Mouse (Mus musculus): Measurements from ENCODE around the gene Nlgn2. TPM values are rescaled to one million over a fixed set of nuclear protein-coding genes. Genes with fewer than 3 reads are reported as not detected.
"Not testable (repeated sequence)": the region's sequence is repeated elsewhere in the genome, so short reads cannot be mapped to it uniquely, and the experiment has no call there.

Nlgn2 gene
- polyA plus RNA-seq, 1 experiment from 2014 or later, result 3.4 TPM

- no peak overlapping the region for H3K27ac ChIP-seq (ENCODE audit: low read depth, low read length)
- ATAC-seq (replicated peaks; ENCODE audit: low FRiP score) (peak; percentile 60; the same call in 1 of the 2 replicates), DNase-seq (ENCODE audit: low spot score) (no peak)
- no peaks in the 10 kb centered on the region for H3K27me3 ChIP-seq (replicated peaks; ENCODE audit: control insufficient read depth, insufficient read depth, low read length)
- H3K36me3 ChIP-seq (ENCODE audit: control insufficient read depth, insufficient read depth, low read length), result no peaks in the 10 kb centered on the region
- no peak overlapping the region for H3K4me3 ChIP-seq (ENCODE audit: low read depth, low read length)
- no peak overlapping the region for H3K4me2 ChIP-seq
- WGBS, result 70% methylated on average over 2 of the region's 2 CpGs
- H3K9ac ChIP-seq (ENCODE audit: low read depth, low read length), result no peak overlapping the region
- H3K4me1 ChIP-seq (replicated peaks; ENCODE audit: control insufficient read depth, insufficient read depth, low read length), result no peaks in the 10 kb centered on the region
- H3K9me3 ChIP-seq (ENCODE audit: control insufficient read depth, low read length), result no peaks in the 10 kb centered on the region
Observed at GRCm38 (mm10) chr11:69870289-69871069, 32.9 kb upstream of the Nlgn2 start.

GRCm38 (mm10) chr11:69867335-69867734 lies 29.8 kb upstream of the Nlgn2 start:
- Histone ChIP-seq H3K27ac (ENCODE audit: low read depth, low read length) (no peak overlapping the region), H3K9me3 (ENCODE audit: control insufficient read depth, low read length) (no peaks in the 10 kb centered on the region), H3K4me3 (ENCODE audit: low read depth, low read length) (no peak overlapping the region), H3K27me3 (replicated peaks; ENCODE audit: control insufficient read depth, insufficient read depth, low read length) (no peaks in the 10 kb centered on the region), H3K9ac (ENCODE audit: low read depth, low read length) (no peak overlapping the region), H3K4me1 (replicated peaks; ENCODE audit: control insufficient read depth, insufficient read depth, low read length) (peaks cover 15% of the 10 kb centered on the region), H3K36me3 (ENCODE audit: control insufficient read depth, insufficient read depth, low read length) (no peaks in the 10 kb centered on the region), H3K4me2 (no peak overlapping the region)
- DNase-seq (ENCODE audit: low spot score) (no peak), ATAC-seq (replicated peaks; ENCODE audit: low FRiP score) (peak; percentile 60)
- 45% methylated on average over 9 of the region's 9 CpGs for WGBS

GRCm38 (mm10) chr11:69865561-69865960 lies 28.0 kb upstream of the Nlgn2 start:
- no peak overlapping the region for H3K4me3 ChIP-seq (ENCODE audit: low read depth, low read length)
- H3K9ac ChIP-seq (ENCODE audit: low read depth, low read length), result no peak overlapping the region
- H3K27ac ChIP-seq (ENCODE audit: low read depth, low read length), result no peak overlapping the region
- H3K4me1 ChIP-seq (replicated peaks; ENCODE audit: control insufficient read depth, insufficient read depth, low read length), result peaks cover 15% of the 10 kb centered on the region
- 87% methylated on average over 9 of the region's 9 CpGs for WGBS
- ATAC-seq (replicated peaks; ENCODE audit: low FRiP score) (no peak), DNase-seq (ENCODE audit: low spot score) (no peak)
- no peaks in the 10 kb centered on the region for H3K27me3 ChIP-seq (replicated peaks; ENCODE audit: control insufficient read depth, insufficient read depth, low read length)
- no peaks in the 10 kb centered on the region for H3K9me3 ChIP-seq (ENCODE audit: control insufficient read depth, low read length)
- H3K4me2 ChIP-seq, result no peak overlapping the region
- H3K36me3 ChIP-seq (ENCODE audit: control insufficient read depth, insufficient read depth, low read length), result no peaks in the 10 kb centered on the region

DNA sequence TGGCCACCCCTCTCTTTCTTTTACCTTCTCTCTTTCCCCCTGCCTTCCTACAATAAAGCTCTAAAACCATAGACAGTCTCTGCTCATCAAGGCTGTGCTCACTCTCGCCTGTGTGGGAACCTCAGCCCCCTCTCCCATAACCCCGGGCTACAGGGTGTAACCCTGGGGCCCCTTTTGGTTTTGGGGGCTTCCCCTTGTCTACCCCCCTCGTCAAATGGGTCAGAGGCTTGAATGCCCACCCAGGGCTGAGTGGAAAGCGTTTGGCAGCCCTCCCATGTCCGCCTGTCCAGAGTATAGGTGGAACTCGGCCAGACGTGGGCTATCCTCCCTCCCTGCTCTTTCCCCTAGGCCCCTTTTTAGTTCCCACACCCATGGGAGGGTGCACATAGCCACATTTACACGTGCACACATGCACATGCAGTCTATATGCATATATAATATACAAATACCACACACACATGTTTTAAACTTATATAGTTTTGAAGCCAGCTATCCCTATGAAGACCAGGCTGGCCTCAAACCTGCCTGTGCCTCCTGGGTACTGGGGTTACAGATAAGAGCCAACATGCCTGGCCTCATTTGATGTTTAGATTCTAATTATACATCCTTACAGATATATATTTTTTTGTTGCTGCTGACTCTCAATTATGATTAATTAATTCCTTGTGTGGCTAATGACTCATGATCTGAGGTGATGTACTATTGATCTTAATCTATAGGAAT lies 26.7 kb upstream of the Nlgn2 start:
- no peak for ATAC-seq (replicated peaks; ENCODE audit: low FRiP score)
- Histone ChIP-seq H3K9ac (ENCODE audit: low read depth, low read length) (peak overlapping the region; percentile 55), H3K4me2 (peak overlapping the region; percentile 33), H3K4me1 (replicated peaks; ENCODE audit: control insufficient read depth, insufficient read depth, low read length) (peaks cover 15% of the 10 kb centered on the region), H3K4me3 (ENCODE audit: low read depth, low read length) (no peak overlapping the region), H3K36me3 (ENCODE audit: control insufficient read depth, insufficient read depth, low read length) (no peaks in the 10 kb centered on the region), H3K27me3 (replicated peaks; ENCODE audit: control insufficient read depth, insufficient read depth, low read length) (peaks cover 4% of the 10 kb centered on the region; the same call in 1 of the 2 replicates), H3K9me3 (ENCODE audit: control insufficient read depth, low read length) (no peaks in the 10 kb centered on the region), H3K27ac (ENCODE audit: low read depth, low read length) (peak overlapping the region; percentile 76)
- WGBS, result 41% methylated on average over 8 of the region's 8 CpGs
- DNase-seq (ENCODE audit: low spot score), result no peak

DNA sequence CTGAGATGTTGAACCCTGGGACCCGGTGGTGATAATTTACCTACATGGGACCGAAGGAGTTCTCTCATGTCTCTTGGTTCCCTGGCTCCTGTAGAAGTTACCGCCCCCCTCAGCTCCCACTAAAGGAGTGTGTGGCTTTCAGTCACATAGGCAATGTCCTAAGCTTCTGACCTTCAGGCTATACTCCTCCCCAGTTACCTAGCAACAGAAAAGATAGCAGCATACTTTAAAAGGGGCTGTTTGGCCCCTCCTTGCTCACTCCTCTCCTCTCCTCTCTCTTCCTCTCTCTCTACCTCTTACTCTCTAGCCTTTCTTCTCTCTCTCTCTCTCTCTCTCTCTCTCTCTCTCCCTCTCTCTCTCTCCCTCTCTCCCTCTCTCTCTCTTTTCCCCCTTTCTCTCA lies 26.1 kb upstream of the Nlgn2 start:
- H3K9me3 ChIP-seq (ENCODE audit: control insufficient read depth, low read length); DNase-seq (ENCODE audit: low spot score); H3K4me3 ChIP-seq (ENCODE audit: low read depth, low read length); H3K36me3 ChIP-seq (ENCODE audit: control insufficient read depth, insufficient read depth, low read length); H3K27ac ChIP-seq (ENCODE audit: low read depth, low read length); H3K27me3 ChIP-seq (replicated peaks; ENCODE audit: control insufficient read depth, insufficient read depth, low read length): not testable (repeated sequence)
- WGBS, result 64% methylated on average over 3 of the region's 3 CpGs
- peak; percentile 54; the same call in 1 of the 2 replicates for ATAC-seq (replicated peaks; ENCODE audit: low FRiP score)
- Histone ChIP-seq H3K4me2 (peak overlapping the region; percentile 33), H3K9ac (ENCODE audit: low read depth, low read length) (peak overlapping the region; percentile 55; the same call in 1 of the 2 replicates), H3K4me1 (replicated peaks; ENCODE audit: control insufficient read depth, insufficient read depth, low read length) (peaks cover 15% of the 10 kb centered on the region)

DNA sequence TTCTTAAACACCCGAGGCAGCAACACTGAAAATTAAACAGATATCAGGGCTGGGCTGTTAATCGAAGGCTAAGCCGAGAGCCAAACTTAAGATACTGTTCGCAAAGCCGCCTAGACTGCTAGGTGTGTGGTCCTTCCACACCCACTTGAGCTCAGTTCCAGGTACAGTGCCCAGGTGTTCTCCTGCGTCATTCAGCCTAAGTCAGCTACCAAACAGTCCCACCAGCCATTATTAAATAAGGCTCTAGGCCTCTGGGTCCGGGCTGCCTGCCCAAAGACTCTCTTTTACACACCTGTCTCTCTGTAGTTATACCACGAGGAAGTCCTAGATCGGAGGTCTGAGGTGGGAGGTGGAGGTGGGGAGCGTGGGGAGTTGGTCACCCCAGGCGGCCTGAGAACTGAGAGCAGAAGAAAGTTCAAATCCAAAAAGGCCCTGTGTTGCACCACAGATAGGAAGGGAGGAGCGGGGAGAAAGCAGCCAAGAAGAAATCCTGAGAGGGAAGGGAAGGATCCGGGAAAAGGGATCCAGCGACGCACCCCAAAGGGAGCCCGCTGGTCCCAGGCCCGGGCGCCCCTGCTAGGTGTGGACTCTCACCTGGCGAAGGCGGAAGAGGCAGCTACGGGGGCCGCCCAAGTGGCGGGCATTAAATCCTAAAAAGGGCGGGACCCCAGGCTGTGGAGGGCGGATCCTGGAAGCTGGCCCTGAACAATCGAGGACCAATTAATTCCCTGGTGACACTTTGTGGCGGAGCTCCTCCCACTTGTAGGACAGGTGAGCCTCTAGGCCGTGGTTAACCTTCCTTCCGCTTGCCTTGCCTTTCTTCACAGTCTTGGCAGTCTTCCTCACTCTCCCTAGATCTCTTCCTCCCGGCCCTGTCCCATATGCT lies 20.8 kb upstream of the Nlgn2 start, which contains the start of gene Tnk1:
Tnk1 (minus strand) TSS at position 618 of the 886 bp plus-strand sequence.
- peak within 1 kb of the TSS; percentile 38; the same call in 1 of the 2 replicates for H3K4me2 ChIP-seq
- DNase-seq (ENCODE audit: low spot score) (no peak), ATAC-seq (replicated peaks; ENCODE audit: low FRiP score) (no peak)
- 30% methylated on average over 29 of the region's 30 CpGs for WGBS
- peaks cover 23% of the 10 kb centered on the region for H3K27me3 ChIP-seq (replicated peaks; ENCODE audit: control insufficient read depth, insufficient read depth, low read length)
- no peaks in the 10 kb centered on the region for H3K36me3 ChIP-seq (ENCODE audit: control insufficient read depth, insufficient read depth, low read length)
- peaks cover 21% of the 10 kb centered on the region for H3K4me1 ChIP-seq (replicated peaks; ENCODE audit: control insufficient read depth, insufficient read depth, low read length)
- H3K27ac ChIP-seq (ENCODE audit: low read depth, low read length), result no peak within 1 kb of the TSS
- no peaks in the 10 kb centered on the region for H3K9me3 ChIP-seq (ENCODE audit: control insufficient read depth, low read length)
- H3K4me3 ChIP-seq (ENCODE audit: low read depth, low read length), result 0 out of 2 replicates have a peak within 1 kb of the TSS, but pooled peaks have one; percentile 12
- H3K9ac ChIP-seq (ENCODE audit: low read depth, low read length), result no peak within 1 kb of the TSS

DNA sequence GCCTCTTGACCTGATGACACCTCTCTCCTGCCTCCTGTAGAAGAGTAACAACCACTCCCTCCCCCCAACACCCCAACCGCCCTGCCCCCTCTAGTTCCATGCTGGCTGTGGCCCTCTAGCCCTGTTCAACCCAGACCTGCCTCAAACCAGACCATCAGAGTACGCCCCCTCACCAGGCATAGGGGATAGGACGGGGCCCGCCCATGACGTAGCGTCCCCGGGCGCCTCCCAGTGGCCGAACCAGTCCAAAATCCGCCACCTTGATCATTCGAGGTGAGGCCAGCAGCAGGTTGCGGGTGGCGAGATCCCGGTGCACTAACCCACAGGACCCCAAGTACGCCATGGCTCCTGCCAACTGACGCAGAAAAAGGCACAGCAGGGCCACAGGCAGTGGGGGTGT lies 17.8 kb upstream of the Nlgn2 start:
- peak overlapping the region; percentile 94 for H3K27ac ChIP-seq (ENCODE audit: low read depth, low read length)
- no peaks in the 10 kb centered on the region for H3K9me3 ChIP-seq (ENCODE audit: control insufficient read depth, low read length)
- peaks cover 11% of the 10 kb centered on the region for H3K36me3 ChIP-seq (ENCODE audit: control insufficient read depth, insufficient read depth, low read length)
- ATAC-seq (replicated peaks; ENCODE audit: low FRiP score), result peak; percentile 45
- peak overlapping the region; percentile 49 for H3K4me2 ChIP-seq
- DNase-seq (ENCODE audit: low spot score), result peak; percentile 53
- peaks cover 23% of the 10 kb centered on the region for H3K27me3 ChIP-seq (replicated peaks; ENCODE audit: control insufficient read depth, insufficient read depth, low read length)
- WGBS, result 28% methylated on average over 16 of the region's 16 CpGs
- peak overlapping the region; percentile 22; the same call in 1 of the 2 replicates for H3K9ac ChIP-seq (ENCODE audit: low read depth, low read length)
- peaks cover 42% of the 10 kb centered on the region for H3K4me1 ChIP-seq (replicated peaks; ENCODE audit: control insufficient read depth, insufficient read depth, low read length)
- no peak overlapping the region for H3K4me3 ChIP-seq (ENCODE audit: low read depth, low read length)

DNA sequence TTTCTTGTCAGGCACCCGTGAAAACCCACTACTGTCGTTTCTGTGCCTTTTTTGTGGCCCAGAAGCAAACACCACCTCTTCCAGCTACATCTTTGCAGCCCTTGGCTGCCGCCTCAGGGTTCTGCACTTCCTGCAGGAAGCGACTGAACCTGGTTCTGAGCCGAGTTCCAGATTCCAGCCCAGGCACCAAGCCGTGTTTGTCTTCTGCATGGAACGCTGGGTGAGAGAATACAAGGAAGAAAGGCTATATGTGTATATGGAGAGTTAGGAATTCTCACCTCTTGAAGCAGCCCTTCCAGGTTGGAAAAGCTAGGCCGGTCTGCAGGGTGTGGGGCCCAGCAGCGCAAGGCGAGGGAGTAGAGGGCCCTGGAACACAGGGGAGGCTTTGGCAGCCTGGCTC lies 17.1 kb upstream of the Nlgn2 start:
- Histone ChIP-seq H3K36me3 (ENCODE audit: control insufficient read depth, insufficient read depth, low read length) (peaks cover 13% of the 10 kb centered on the region), H3K4me1 (replicated peaks; ENCODE audit: control insufficient read depth, insufficient read depth, low read length) (peaks cover 45% of the 10 kb centered on the region), H3K9me3 (ENCODE audit: control insufficient read depth, low read length) (no peaks in the 10 kb centered on the region), H3K4me3 (ENCODE audit: low read depth, low read length) (no peak overlapping the region), H3K9ac (ENCODE audit: low read depth, low read length) (no peak overlapping the region; the same call in 1 of the 2 replicates), H3K27ac (ENCODE audit: low read depth, low read length) (peak overlapping the region; percentile 94), H3K4me2 (peak overlapping the region; percentile 49), H3K27me3 (replicated peaks; ENCODE audit: control insufficient read depth, insufficient read depth, low read length) (peaks cover 19% of the 10 kb centered on the region)
- 67% methylated on average over 10 of the region's 10 CpGs for WGBS
- DNase-seq (ENCODE audit: low spot score), result no peak
- ATAC-seq (replicated peaks; ENCODE audit: low FRiP score), result no peak

All from liver, embryonic 11.5 days (tissue).